Mouse (Mus musculus) hindbrain, embryonic 10.5 days (tissue): ENCODE results near the gene Nxpe4. TPM values are rescaled to one million over a fixed set of nuclear protein-coding genes. Genes with fewer than 3 reads are reported as not detected.
"Not testable (repeated sequence)": the region's sequence is repeated elsewhere in the genome, so short reads cannot be mapped to it uniquely, and the experiment has no call there.

Experiments
- DNase-seq: peaks from one replicate; pipeline ENCODE4 v3.0.0-alpha.2; 2017; ENCODE audit warnings: low spot score
- H3K27ac ChIP-seq: fragments of 300-500 bp; sonication (generic); 2 replicates; pipeline ENCODE4 v1.5.1; 2016; ENCODE audit warnings: mild to moderate bottlenecking, moderate library complexity
- H3K27me3 ChIP-seq: fragments of 300-500 bp; sonication (generic); 2 replicates; pipeline ENCODE4 v1.6.1; 2016; ENCODE audit warnings: mild to moderate bottlenecking; ENCODE audit not compliant: poor library complexity, insufficient read depth, severe bottlenecking
- H3K36me3 ChIP-seq: fragments of 300-500 bp; sonication (generic); 2 replicates; pipeline ENCODE4 v1.6.1; 2016; ENCODE audit warnings: mild to moderate bottlenecking, moderate library complexity
- H3K4me1 ChIP-seq: fragments of 300-500 bp; sonication (generic); replicated peaks from 2 replicates; pipeline ENCODE4 v1.6.1; 2016; ENCODE audit warnings: mild to moderate bottlenecking
- H3K4me3 ChIP-seq: fragments of 300-500 bp; sonication (generic); 2 replicates; pipeline ENCODE4 v1.5.1; 2016; ENCODE audit warnings: mild to moderate bottlenecking, moderate library complexity
- H3K9me3 ChIP-seq: fragments of 300-500 bp; sonication (generic); 2 replicates; pipeline ENCODE4 v1.6.1; 2016; ENCODE audit warnings: mild to moderate bottlenecking, moderate library complexity
- WGBS: fragments of 180-500 bp; shearing (Covaris S2); methylation state at CpG from one replicate; pipeline ENCODE4 v1.1.7; 2016; 5-methylcytosine and 5-hydroxymethylcytosine counted together
- polyA plus RNA-seq: library from polyadenylated mRNA; unstranded; fragments of >200 nt; fragmentation: Nextera tagmentation; extraction: Ambion mirVana; gene quantifications from 2 replicates; pipeline ENCODE4 v1.2.1, GENCODE M21; 2016

The Nxpe4 gene
- polyA plus RNA-seq, result 4.7 and 6.2 TPM in 2 replicates

DNA sequence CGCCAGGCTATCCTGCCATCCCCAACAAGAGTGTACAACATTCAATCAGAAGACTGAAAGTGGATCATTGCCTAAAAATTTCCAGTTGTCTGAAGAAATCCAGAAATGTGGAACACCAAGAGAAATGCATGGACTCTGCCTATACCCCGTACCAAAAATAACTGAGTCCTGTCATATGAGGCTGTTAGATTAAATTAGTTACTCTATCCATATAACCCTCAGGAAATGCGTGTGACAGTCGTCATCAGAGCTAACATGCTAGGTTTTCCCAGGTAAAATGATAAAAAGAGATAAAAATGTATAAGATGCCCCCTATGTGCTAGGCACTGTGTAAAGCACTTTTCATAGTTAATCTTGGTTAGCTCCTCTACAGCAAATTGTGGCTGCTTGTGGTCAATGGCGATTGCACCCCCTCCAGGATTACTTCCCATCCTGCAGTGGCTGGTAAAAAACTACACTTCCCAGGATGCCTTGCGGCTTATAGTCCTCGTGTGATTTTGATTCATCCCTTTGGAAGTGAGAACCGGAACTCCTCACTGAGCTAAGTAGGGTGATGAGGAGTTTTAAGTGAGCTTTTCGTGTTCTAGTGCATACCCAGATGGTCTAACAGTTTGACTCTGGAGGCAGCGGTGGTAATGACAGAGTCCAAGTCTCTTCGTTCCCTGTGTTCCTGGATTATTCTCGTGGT, at the start of gene Nxpe4:
TSS of gene Nxpe4 (plus strand) at position 519 of the 688 bp plus-strand sequence.
- peaks cover 16% of the 10 kb centered on the region for H3K4me1 ChIP-seq
- H3K27ac ChIP-seq, result peak within 1 kb of the TSS; percentile 78
- H3K36me3 ChIP-seq, result no peaks in the 10 kb centered on the region
- 31% methylated on average over 12 of the region's 12 CpGs for WGBS
- H3K4me3 ChIP-seq, result peak within 1 kb of the TSS; percentile 58
- DNase-seq, result peak; percentile 78
- no peaks in the 10 kb centered on the region for H3K9me3 ChIP-seq
- no peaks in the 10 kb centered on the region for H3K27me3 ChIP-seq

DNA sequence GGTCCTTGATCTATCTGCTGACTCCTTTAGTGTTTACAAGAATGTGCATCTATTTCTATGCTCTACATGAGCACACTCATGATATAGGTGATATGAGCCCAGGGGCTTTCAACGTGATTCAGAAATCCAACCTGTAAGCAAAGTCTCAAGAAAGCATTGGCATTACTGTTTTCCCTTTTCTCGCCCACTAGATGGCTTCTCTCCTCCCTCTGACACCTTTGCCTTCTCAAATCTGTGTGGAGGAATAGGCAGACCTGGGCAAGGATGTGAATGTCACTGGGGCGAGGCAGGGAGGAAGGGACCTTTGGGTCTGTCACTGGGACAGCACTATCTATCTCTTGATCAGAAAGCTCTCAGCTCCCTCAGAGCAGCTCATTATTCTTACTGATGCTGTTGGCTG, 35.0 kb upstream of the Nxpe4 start:
- no peaks in the 10 kb centered on the region for H3K9me3 ChIP-seq
- 45% methylated on average over 3 of the region's 3 CpGs for WGBS
- no peaks in the 10 kb centered on the region for H3K4me1 ChIP-seq
- H3K4me3 ChIP-seq, result no peak overlapping the region
- DNase-seq, result no peak
- no peaks in the 10 kb centered on the region for H3K36me3 ChIP-seq
- no peak overlapping the region for H3K27ac ChIP-seq
- no peaks in the 10 kb centered on the region for H3K27me3 ChIP-seq

DNA sequence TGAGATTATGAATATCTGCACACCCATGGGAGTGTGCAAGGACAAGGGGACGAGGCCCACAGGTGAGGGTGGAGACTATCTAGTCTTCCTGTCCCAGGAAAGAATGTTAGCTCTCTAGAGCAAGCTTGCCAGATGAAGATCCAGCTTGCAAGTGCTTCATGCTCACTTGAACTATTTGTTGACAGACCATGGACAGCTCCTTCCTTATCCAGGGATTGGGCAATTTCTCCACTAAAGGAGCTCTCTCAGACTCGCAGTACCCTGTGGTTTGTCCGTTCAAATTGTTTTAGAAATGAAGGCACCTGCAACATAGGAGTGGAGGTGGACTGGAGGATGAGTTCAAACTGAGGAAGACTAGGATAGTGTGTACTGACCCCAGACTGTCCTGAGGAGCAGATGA, 24.3 kb upstream of the Nxpe4 start:
- Histone ChIP-seq H3K4me1 (peaks cover 13% of the 10 kb centered on the region), H3K36me3 (no peaks in the 10 kb centered on the region), H3K27me3 (peaks cover 58% of the 10 kb centered on the region), H3K4me3 (no peak overlapping the region), H3K27ac (no peak overlapping the region), H3K9me3 (no peaks in the 10 kb centered on the region)
- whole genome bisulfite sequencing, result 42% methylated on average over 3 of the region's 3 CpGs
- no peak for DNase-seq

DNA sequence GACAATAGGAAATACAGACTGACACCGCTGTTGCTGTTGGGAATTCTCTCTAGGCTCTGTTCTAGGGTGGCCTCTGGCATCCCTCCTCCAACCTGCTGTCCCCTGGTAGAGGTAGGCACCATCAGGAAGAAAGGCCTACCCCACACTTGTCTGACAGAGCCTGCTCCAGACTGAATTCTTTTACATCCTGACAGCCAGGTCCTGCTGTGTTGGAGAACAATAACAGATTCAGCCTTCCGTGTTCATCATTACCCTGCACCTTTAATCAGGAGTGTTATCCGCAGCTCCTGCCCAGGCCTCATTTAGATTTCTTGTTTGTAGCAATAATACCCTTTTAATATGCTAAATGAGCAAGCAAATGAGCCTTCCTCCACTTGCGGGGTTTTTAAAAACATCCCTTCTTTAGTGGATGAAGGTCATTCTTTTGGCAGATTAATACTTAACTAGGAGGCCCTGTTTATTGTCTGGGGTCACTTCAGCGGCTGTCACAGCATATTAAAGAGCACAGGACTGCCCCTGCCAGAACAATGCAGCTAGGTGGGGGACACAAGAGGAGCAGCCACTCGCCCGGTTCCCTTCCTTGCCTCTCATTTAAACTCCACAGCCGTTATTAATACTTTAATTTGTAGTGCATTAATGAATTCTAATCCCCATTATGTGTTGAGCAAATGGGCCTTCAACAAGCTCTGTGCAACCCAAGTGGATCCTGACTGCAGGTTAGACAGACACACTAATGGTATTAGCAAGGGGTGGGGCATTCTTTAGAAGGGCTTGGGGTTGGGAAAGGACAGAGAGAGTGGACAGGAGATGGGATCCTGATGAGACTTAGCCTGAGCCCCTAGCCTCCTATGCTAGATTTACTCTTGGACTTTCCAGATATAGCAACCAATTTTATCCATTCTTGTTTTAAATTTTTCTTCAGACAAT, 21.1 kb upstream of the Nxpe4 start:
- 22% methylated on average over 8 of the region's 8 CpGs for WGBS
- Histone ChIP-seq H3K27ac (no peak overlapping the region; the same call in 1 of the 2 replicates), H3K4me3 (no peak overlapping the region), H3K27me3 (peaks cover 71% of the 10 kb centered on the region), H3K4me1 (peaks cover 13% of the 10 kb centered on the region), H3K9me3 (no peaks in the 10 kb centered on the region), H3K36me3 (no peaks in the 10 kb centered on the region)
- DNase-seq, result no peak

DNA sequence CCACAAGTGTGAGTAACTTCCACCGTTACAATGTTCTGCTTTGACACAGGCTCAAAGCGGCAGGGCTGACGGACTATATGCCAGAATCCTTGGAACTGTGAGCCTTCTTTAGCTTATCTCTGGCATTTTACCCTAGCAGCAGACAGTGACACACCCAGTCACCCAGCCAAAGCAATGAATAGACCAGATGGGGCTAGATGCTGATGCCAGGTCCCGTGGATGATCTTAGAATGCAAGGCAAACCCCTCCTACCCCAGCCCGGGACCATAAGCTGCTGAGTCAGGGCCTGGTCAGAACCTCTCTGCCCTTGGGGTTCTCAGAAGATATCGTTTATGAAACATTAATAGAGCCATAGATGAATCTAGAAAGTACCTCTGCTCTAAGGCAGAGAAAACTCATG, 19.2 kb upstream of the Nxpe4 start:
- no peaks in the 10 kb centered on the region for H3K9me3 ChIP-seq
- no peaks in the 10 kb centered on the region for H3K36me3 ChIP-seq
- no peak overlapping the region for H3K27ac ChIP-seq
- H3K4me1 ChIP-seq, result peaks cover 13% of the 10 kb centered on the region
- DNase-seq, result no peak
- no peak overlapping the region for H3K4me3 ChIP-seq
- peaks cover 56% of the 10 kb centered on the region for H3K27me3 ChIP-seq
- 85% methylated on average over 6 of the region's 6 CpGs for WGBS

DNA sequence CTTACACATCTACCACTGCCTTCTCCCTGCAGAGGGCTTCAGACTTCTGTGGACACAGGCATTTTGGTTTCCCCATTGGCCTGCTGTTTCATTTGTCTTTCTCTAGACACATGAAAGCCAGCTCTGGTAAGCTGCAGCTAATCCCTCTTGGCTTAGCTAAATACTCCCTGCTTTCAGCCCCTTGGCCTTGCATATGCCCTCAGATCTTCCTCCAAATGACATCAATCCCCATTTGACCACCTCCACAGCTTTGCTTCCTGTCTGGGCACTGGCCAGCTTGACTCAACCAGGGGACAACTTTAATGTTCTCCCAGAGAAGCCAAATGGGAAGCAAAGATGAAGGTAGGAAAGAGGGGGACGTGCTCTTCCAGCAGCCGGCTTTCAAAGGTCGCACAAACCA, 15.1 kb upstream of the Nxpe4 start:
- WGBS, result 89% methylated on average over 3 of the region's 3 CpGs
- Histone ChIP-seq H3K27ac (no peak overlapping the region), H3K9me3 (no peaks in the 10 kb centered on the region), H3K36me3 (no peaks in the 10 kb centered on the region), H3K4me1 (no peaks in the 10 kb centered on the region), H3K4me3 (no peak overlapping the region), H3K27me3 (peaks cover 46% of the 10 kb centered on the region)
- no peak for DNase-seq

DNA sequence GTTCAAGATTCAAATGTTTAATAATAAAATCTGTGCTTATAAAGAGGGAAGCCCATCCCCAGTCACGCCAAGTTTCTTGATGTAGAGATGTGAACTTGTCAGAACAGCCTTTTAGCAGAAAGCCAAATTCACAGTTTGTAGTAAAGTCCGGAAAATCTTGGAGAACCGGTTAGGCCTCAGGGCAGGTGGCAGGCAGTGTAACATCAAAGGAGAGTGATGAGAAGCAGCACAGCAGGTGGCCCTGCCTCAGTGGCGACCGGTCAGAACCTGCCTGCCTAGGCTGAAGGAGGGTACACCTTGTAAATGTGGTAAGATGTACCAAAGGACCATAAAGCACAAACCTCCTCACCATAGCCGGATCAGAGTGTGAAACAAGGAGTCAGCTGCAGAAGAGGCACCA, 4.7 kb downstream of the Nxpe4 start:
- not testable (repeated sequence) for DNase-seq, H3K27ac ChIP-seq, H3K4me3 ChIP-seq, H3K27me3 ChIP-seq, H3K36me3 ChIP-seq, H3K9me3 ChIP-seq
- WGBS, result 66% methylated on average over 6 of the region's 6 CpGs
- peaks cover 16% of the 10 kb centered on the region for H3K4me1 ChIP-seq

DNA sequence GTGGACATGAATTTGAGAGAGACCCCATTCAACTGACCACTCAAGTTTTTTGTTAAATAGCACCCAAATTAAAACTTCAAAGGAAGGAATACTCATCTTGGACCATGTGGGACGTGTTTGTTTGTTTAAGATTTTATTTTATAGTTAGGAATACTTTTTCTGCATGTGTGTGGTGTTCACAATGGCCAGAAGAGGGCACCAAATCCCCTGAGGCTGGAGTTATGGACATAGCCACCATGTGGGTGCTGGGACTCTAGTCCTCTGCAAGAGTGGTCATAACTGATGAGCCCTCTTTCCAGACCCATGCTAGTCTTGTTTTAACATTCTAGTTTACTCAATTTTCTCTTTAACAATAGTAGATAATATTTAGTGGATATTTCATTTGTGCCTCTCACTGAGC, 14.9 kb downstream of the Nxpe4 start:
- H3K27ac ChIP-seq, result no peak overlapping the region
- no peak for DNase-seq
- H3K9me3 ChIP-seq, result no peaks in the 10 kb centered on the region
- H3K36me3 ChIP-seq, result 0 out of 2 replicates have a peak, but pooled peaks cover 4% of the 10 kb centered on the region
- WGBS, result 60% methylated on average over 1 of the region's 1 CpGs
- no peaks in the 10 kb centered on the region for H3K27me3 ChIP-seq
- 0 out of 2 replicates have a peak, but pooled peaks cover 3% of the 10 kb centered on the region for H3K4me1 ChIP-seq
- no peak overlapping the region for H3K4me3 ChIP-seq

DNA sequence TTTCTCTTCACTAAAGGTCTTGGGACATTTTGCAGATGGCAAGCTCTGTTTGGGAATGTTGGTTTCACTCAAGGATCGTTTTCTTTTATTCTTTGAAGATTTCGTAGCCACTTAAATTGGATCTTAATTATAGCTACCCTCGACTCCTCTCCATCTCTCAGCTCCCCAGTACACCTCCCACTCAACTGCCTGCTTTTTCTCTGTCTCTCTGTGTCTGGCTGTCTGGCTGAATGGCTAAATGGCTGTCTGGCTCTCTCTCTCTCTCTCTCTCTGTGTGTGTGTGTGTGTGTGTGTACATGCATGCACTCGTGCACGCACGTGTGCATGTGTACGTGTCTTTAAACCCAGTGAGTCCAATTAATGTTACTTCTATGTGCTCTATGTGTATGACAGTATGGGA, 19.5 kb downstream of the Nxpe4 start:
- Histone ChIP-seq H3K9me3 (no peaks in the 10 kb centered on the region), H3K36me3 (no peaks in the 10 kb centered on the region), H3K4me3 (no peak overlapping the region), H3K27ac (no peak overlapping the region), H3K27me3 (peaks cover 3% of the 10 kb centered on the region; the same call in 1 of the 2 replicates), H3K4me1 (peaks cover 37% of the 10 kb centered on the region)
- WGBS, result 90% methylated on average over 7 of the region's 7 CpGs
- DNase-seq, result no peak

DNA sequence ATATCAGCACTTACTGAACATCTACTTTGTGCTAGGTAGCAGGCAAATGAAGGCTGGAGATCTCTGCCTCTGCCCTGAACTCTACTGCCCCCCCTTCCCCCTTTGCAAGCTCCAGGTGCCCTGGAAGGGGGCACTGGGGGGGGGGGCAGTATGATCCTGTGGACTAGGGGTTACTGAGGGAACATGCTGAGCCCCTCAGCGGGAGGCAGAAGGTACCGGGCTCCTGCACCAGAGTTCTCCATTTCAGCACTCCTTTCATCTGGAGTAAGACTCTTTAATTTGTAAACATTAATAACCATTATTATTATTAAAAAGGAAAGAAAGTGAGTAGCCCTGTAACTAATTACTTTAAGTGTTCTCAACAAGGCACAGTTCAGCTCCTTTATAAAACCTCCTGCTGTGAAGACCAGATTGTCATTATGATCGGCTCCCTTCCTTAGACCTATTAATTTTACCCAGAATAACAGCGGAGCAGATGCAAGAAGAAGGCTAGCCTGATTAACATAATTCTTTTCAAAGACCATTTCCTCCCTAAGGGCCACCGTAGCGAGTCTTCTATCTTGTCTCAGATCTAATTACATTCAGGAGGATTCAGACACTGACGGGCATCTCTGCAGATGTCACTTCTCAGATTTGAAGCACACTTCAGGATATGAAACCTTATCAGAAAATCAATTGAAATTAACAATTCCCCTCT, 21.0 kb downstream of the Nxpe4 start:
- WGBS, result 30% methylated on average over 7 of the region's 7 CpGs
- H3K4me1 ChIP-seq, result peaks cover 37% of the 10 kb centered on the region
- no peak overlapping the region for H3K4me3 ChIP-seq
- peaks cover 3% of the 10 kb centered on the region; the same call in 1 of the 2 replicates for H3K27me3 ChIP-seq
- no peaks in the 10 kb centered on the region for H3K36me3 ChIP-seq
- no peak overlapping the region for H3K27ac ChIP-seq
- H3K9me3 ChIP-seq, result no peaks in the 10 kb centered on the region
- DNase-seq, result no peak

DNA sequence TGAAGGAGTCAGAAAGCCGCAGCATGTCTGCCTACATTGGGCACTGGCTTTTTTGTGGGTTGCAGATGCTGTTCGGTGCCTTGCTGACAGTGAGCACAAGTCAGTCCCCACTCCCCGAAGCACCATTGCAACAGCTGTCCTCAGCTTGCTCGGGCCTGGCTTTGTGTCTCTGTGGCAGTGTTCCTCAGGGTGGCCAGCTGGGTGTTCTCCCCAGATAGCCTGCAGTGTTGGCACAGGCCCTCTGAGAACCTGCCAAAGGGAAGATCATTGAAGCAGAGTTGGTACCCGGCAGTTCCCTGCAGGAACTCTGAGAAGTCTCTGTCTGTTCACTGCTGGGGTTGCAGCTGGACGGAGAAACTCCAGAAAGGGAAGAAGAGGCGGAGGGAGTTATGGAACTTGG, 22.5 kb downstream of the Nxpe4 start:
- 83% methylated on average over 7 of the region's 7 CpGs for WGBS
- Histone ChIP-seq H3K9me3 (no peaks in the 10 kb centered on the region), H3K4me1 (peaks cover 37% of the 10 kb centered on the region), H3K4me3 (no peak overlapping the region), H3K36me3 (no peaks in the 10 kb centered on the region), H3K27ac (peak overlapping the region; percentile 66), H3K27me3 (peaks cover 3% of the 10 kb centered on the region; the same call in 1 of the 2 replicates)
- no peak for DNase-seq

DNA sequence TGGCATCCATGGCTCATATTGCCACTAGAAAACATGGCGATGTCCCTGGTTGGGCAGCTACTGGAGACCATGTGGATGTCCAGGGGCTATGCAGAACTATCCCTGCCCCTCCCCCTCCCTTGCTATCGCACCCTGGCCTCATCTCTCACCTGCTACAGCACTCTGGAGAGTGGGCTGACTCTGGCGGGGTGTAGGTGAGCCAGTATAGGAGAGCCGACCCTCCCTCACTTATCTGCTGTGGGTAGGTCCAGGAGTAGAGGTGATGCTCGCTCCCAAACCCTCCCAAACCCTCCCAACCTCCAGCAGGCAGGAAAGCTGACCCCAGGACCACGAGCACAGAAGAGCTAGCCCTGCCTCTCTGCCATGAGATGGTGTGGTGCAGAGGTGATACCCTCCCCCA, 27.0 kb downstream of the Nxpe4 start:
- 88% methylated on average over 6 of the region's 6 CpGs for WGBS
- no peak for DNase-seq
- H3K27me3 ChIP-seq, result peaks cover 3% of the 10 kb centered on the region; the same call in 1 of the 2 replicates

More for the DNA sequence above, 27.0 kb downstream of the Nxpe4 start:
- no peak overlapping the region for H3K27ac ChIP-seq
- H3K4me3 ChIP-seq, result no peak overlapping the region
- no peaks in the 10 kb centered on the region for H3K9me3 ChIP-seq
- peaks cover 15% of the 10 kb centered on the region for H3K4me1 ChIP-seq
- H3K36me3 ChIP-seq, result no peaks in the 10 kb centered on the region
